Mouse (Mus musculus): Measurements from ENCODE around the gene Scn2b.

DNA sequence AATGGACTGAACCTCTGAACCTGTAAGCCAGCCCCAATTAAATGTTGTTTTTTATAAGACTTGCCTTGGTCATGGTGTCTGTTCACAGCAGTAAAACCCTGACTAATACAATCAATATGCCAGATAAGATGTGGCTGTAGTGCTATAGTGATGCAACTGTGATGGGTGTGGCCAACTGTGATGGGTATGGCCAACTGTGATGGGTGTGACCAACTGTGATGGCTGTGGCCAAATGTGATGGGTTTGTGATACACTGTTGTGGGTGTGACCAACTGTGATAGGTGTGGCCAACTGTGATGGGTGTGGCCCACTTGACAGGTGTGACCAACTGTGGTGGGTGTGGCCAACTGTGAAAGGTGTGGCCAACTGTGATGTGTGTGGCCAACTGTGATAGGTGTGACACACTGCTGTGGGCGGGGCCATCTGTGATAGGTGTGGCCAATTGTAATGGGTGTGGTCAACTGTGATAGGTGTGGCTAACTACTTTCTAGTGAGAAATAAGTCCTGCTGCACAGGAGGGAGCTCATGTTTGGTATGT, 53.6 kb downstream of the Scn2b start:
- no peak for TF ChIP-seq CTCF (IDR thresholded peaks at IDR 0.05; ENCODE audit: low read depth)
- no peak for TF ChIP-seq EP300 (IDR thresholded peaks at IDR 0.05; ENCODE audit: low read depth)
